Comparison of ENCODE assay signal across 9 mouse cellular contexts in the genomic region with DNA sequence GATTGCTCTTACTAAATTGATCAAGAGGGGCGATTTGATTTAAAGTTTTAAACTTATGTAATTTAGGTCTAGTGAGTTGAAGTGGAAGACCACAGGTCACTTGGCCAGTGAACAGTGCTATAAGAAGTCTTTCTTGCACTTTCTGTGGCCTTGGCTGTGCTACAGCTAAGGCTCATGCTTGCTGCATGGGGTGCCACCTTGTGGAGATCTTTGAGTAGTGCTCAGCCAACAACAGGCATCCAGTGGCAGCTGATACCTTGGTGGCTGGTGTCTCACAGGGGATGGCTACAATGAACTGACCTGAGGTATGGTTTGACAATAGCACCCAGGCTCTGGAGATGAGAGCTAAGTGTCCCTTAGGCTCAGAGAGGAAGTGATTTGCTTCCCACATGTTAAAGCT. TPM values are rescaled to one million over a fixed set of nuclear protein-coding genes. Genes with fewer than 3 reads are reported as not detected.
DNase-seq lines count a peak whose midpoint lies in the region; ATAC-seq and TF ChIP-seq lines count a peak whose summit lies in the region.
"Had no signal": no experiment of that assay in that cellular context is flagged by ENCODE, and none has a peak within 500 bp of the region (broad histone marks: within the 10 kb centered on the region; RNA-seq: fewer than 3 reads in every experiment).

No protein-coding gene starts in this region.

- H3K27me3 ChIP-seq in C2C12 (ENCODE audit: control insufficient read depth, insufficient read depth, insufficient read length): no peaks in the 10 kb centered on the region
- H3K27me3 ChIP-seq in kidney, embryonic 16.5 days (ENCODE audit: insufficient read depth, low read length): no peaks in the 10 kb centered on the region
- H3K27me3 ChIP-seq in liver, embryonic 11.5 days (replicated peaks; ENCODE audit: control insufficient read depth, insufficient read depth, low read length): no peaks in the 10 kb centered on the region
- no peaks in the 10 kb centered on the region for H3K27me3 ChIP-seq in stomach, embryonic 15.5 days (replicated peaks)
- H3K27me3 ChIP-seq: embryonic facial prominence, embryonic 13.5 days had no signal

- H3ac ChIP-seq in C2C12 (ENCODE audit: control insufficient read depth, insufficient read length, low read depth): no peak overlapping the region

- no peak overlapping the region for H3K4me3 ChIP-seq in C2C12 (ENCODE audit: insufficient read depth, poor library complexity, severe bottlenecking)
- no peak overlapping the region for H3K4me3 ChIP-seq in kidney, embryonic 16.5 days (ENCODE audit: low read length)
- H3K4me3 ChIP-seq in liver, embryonic 11.5 days (ENCODE audit: low read depth, low read length): no peak overlapping the region
- H3K4me3 ChIP-seq in stomach, embryonic 15.5 days (replicated peaks): no peak overlapping the region
- H3K4me3 ChIP-seq: embryonic facial prominence, embryonic 13.5 days had no signal

- no peaks in the 10 kb centered on the region for H3K79me3 ChIP-seq in C2C12 (ENCODE audit: low read depth)

- H3K27ac ChIP-seq in kidney, embryonic 16.5 days (ENCODE audit: low read length): no peak overlapping the region
- H3K27ac ChIP-seq in liver, embryonic 11.5 days (ENCODE audit: low read depth, low read length): no peak overlapping the region
- no peak overlapping the region for H3K27ac ChIP-seq in stomach, embryonic 15.5 days
- H3K27ac ChIP-seq: embryonic facial prominence, embryonic 13.5 days had no signal

- peaks cover 93% of the 10 kb centered on the region for H3K36me3 ChIP-seq in C2C12 (ENCODE audit: control insufficient read depth, insufficient read depth)
- H3K36me3 ChIP-seq in kidney, embryonic 16.5 days (ENCODE audit: insufficient read depth, low read length): 0 out of 2 replicates have a peak, but pooled peaks cover under 1% of the 10 kb centered on the region
- no peaks in the 10 kb centered on the region for H3K36me3 ChIP-seq in liver, embryonic 11.5 days (ENCODE audit: control insufficient read depth, insufficient read depth, low read length)
- H3K36me3 ChIP-seq in stomach, embryonic 15.5 days: no peaks in the 10 kb centered on the region

- peak; percentile 68 for TF ChIP-seq CTCF in C2C12 (IDR thresholded peaks at IDR 0.05; ENCODE audit: control insufficient read depth, insufficient read depth, insufficient read length)

- ATAC-seq in common myeloid progenitor, adult 5-6 weeks (replicated peaks; ENCODE audit: low read depth, poor library complexity, severe bottlenecking): peak; percentile 96
- ATAC-seq in kidney, embryonic 16.5 days (ENCODE audit: low FRiP score, low TSS enrichment): peak; percentile 76; the same call in 1 of the 2 replicates
- ATAC-seq in liver, embryonic 11.5 days (replicated peaks; ENCODE audit: low FRiP score): peak; percentile 54
- 0 out of 2 replicates have a peak, but pooled peaks have one; percentile 43 for ATAC-seq in stomach, embryonic 15.5 days (ENCODE audit: insufficient read depth, low FRiP score, low read depth)

- no peak overlapping the region for H3K4me2 ChIP-seq in kidney, embryonic 16.5 days (replicated peaks; ENCODE audit: low read depth, low read length)
- H3K4me2 ChIP-seq in liver, embryonic 11.5 days: no peak overlapping the region
- H3K4me2 ChIP-seq in stomach, embryonic 15.5 days: no peak overlapping the region
- H3K4me2 ChIP-seq: embryonic facial prominence, embryonic 13.5 days had no signal

- no peaks in the 10 kb centered on the region for H3K4me1 ChIP-seq in kidney, embryonic 16.5 days (ENCODE audit: insufficient read depth, low read length)
- no peaks in the 10 kb centered on the region for H3K4me1 ChIP-seq in liver, embryonic 11.5 days (replicated peaks; ENCODE audit: control insufficient read depth, insufficient read depth, low read length)
- H3K4me1 ChIP-seq in stomach, embryonic 15.5 days: no peaks in the 10 kb centered on the region
- H3K4me1 ChIP-seq: embryonic facial prominence, embryonic 13.5 days had no signal

- no peaks in the 10 kb centered on the region for H3K9me3 ChIP-seq in kidney, embryonic 16.5 days (ENCODE audit: low read length)
- no peaks in the 10 kb centered on the region for H3K9me3 ChIP-seq in liver, embryonic 11.5 days (ENCODE audit: control insufficient read depth, low read length)
- H3K9me3 ChIP-seq in stomach, embryonic 15.5 days: no peaks in the 10 kb centered on the region
- H3K9me3 ChIP-seq: embryonic facial prominence, embryonic 13.5 days had no signal

- DNase-seq in adipocyte (ENCODE audit: low spot score): peak; percentile 89
- DNase-seq in gastrocnemius, postnatal 36 days: peak; percentile 27 to 37
- DNase-seq in liver, embryonic 11.5 days (ENCODE audit: low spot score): no peak
- peak; percentile 32 to 44 for DNase-seq in natural killer cell, adult 2 months (ENCODE audit: low spot score in 2 of 2)

- WGBS in kidney, embryonic 16.5 days: 7% methylated on average over 1 of the region's 1 CpGs
- WGBS in liver, embryonic 11.5 days: 11% methylated on average over 1 of the region's 1 CpGs
- 18% methylated on average over 1 of the region's 1 CpGs for WGBS in stomach, embryonic 15.5 days

- intact Hi-C loops in gastrocnemius, postnatal 36 days (cut with DNase I): loop anchor here (2.0 to 5.0 kb wide), 3 partner anchors 57 to 273 kb away; no protein-coding TSS in a partner anchor

- H3K9ac ChIP-seq in kidney, embryonic 16.5 days (replicated peaks; ENCODE audit: low read length): no peak overlapping the region
- no peak overlapping the region for H3K9ac ChIP-seq in liver, embryonic 11.5 days (ENCODE audit: low read depth, low read length)
- H3K9ac ChIP-seq in stomach, embryonic 15.5 days: no peak overlapping the region
- H3K9ac ChIP-seq: embryonic facial prominence, embryonic 13.5 days had no signal

- no peaks in the 10 kb centered on the region for H3K79me2 ChIP-seq in C2C12 (ENCODE audit: control insufficient read depth, insufficient read depth)

TF ChIP-seq in C2C12, 6 proteins besides CTCF, POLR2A, EP300 and RAD21:
- no peak for TF ChIP-seq USF1 (IDR thresholded peaks at IDR 0.05; ENCODE audit: low read depth)
- TF ChIP-seq CEBPB (IDR thresholded peaks at IDR 0.05; ENCODE audit: low read depth): no peak
- no peak for TF ChIP-seq FOSL1 (IDR thresholded peaks at IDR 0.05; ENCODE audit: insufficient read depth, low read length, poor library complexity, severe bottlenecking)
- no peak for TF ChIP-seq MYOG (IDR thresholded peaks at IDR 0.05; ENCODE audit: control insufficient read depth, extremely low read depth, insufficient read length)
- TF ChIP-seq MAX (IDR thresholded peaks at IDR 0.05): no peak
- no peak for TF ChIP-seq MYOD1 (IDR thresholded peaks at IDR 0.05; ENCODE audit: control insufficient read depth, insufficient read length, low read depth)

RNA-seq across cellular contexts. Expression of a gene that starts 22.5 kb away (rescaled TPM):
- polyA plus RNA-seq in C2C12 (2012; fragmentation: generic; extraction: Trizol): 0.12 TPM
- total RNA-seq in common myeloid progenitor, adult 5-6 weeks (2017): not detected in 2 replicates
- total RNA-seq in gastrocnemius, postnatal 36 days (2021): not detected
- not detected in 2 replicates for polyA plus RNA-seq in kidney, embryonic 16.5 days (2015; fragmentation: Nextera tagmentation; extraction: Ambion mirVana)
- not detected in 2 replicates for polyA plus RNA-seq in liver, embryonic 11.5 days (2014; fragmentation: Nextera tagmentation; extraction: Ambion mirVana)
- 0.22 TPM in 1 of 2 replicates, not detected in the other for polyA plus RNA-seq in stomach, embryonic 15.5 days (2015; fragmentation: Nextera tagmentation; extraction: Ambion mirVana)

RNA-seq across cellular contexts. Expression of a gene that starts 47.7 kb away (rescaled TPM):
- 4.3 TPM for polyA plus RNA-seq in C2C12 (2012; fragmentation: generic; extraction: Trizol)
- total RNA-seq in common myeloid progenitor, adult 5-6 weeks (2017): 11.6 and 16.2 TPM in 2 replicates
- 1 to 10 TPM; 6.6 to 9.0 TPM for total RNA-seq in gastrocnemius, postnatal 36 days (2021)
- 15.2 and 16.0 TPM in 2 replicates for polyA plus RNA-seq in kidney, embryonic 16.5 days (2015; fragmentation: Nextera tagmentation; extraction: Ambion mirVana)
- 18.3 and 20.3 TPM in 2 replicates for polyA plus RNA-seq in liver, embryonic 11.5 days (2014; fragmentation: Nextera tagmentation; extraction: Ambion mirVana)
- polyA plus RNA-seq in stomach, embryonic 15.5 days (2015; fragmentation: Nextera tagmentation; extraction: Ambion mirVana): 16.2 and 19.8 TPM in 2 replicates

Comparison
In these comparisons a context has a peak if more than half of its experiments do, and no peak if none do; other contexts are left out.
1. ATAC-seq: peak in every context shown above with its lines; median percentile 96 in common myeloid progenitor, adult 5-6 weeks; 76 in kidney, embryonic 16.5 days; 54 in liver, embryonic 11.5 days; 43 in stomach, embryonic 15.5 days.